Mouse (Mus musculus): ENCODE results near the gene Itgb3.

The Itgb3 gene

DNA sequence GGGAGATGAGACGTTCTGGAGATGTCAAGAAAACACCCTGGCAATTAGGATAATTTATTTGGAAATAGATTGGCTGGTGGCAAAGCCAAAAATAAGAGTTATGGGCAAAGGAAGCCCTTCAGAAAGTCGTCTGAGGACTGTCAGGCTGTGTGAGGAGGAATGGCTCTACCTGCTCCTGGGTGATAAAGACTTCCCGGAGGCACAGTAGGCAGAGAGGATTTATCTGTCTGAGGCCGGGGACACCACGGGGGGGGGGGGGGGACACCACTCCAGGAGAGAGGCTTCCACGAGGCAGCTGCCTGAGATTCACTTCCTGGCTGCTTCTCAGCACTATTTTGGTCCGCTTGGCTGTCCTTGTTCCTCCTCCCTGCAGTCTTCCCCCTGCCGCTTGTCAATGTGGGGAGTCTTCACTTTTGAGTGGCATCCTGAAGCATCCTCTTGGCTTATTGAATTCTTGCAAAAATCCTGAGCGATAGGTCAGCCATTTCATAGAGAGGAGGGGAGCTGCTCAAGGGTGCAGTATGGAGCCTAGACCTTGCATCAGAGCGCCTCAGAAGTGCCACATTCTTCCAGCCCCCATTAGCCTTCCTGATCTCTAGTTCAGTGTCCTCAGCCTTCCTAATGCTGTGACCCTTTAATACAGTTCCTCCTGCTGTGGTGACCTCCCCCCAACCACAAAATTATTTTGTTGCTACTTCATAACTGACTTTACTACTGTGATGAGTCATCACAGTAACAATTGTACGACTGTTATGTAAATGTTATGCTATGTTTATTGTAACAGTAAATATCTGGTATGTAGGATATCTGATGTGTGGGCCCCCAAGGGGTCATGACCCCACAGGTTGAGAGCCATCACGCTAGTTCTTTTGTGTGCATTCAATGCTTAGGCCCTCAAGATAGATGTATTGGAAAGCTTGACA lies 14.5 kb downstream of the Itgb3 start:
- DNase-seq (ENCODE audit: low read depth, low spot score) = no peak

- no peak for DNase-seq (ENCODE audit: low read depth, low spot score)
These were observed 17.1 kb downstream of the Itgb3 start for GRCm38 (mm10) chr11:104624791-104625391.

- no peak for DNase-seq (ENCODE audit: low read depth, low spot score)
These were observed 17.9 kb downstream of the Itgb3 start for GRCm38 (mm10) chr11:104625453-104626402.

GRCm38 (mm10) chr11:104626635-104627034 lies 18.8 kb downstream of the Itgb3 start:
- DNase-seq (ENCODE audit: low read depth, low spot score) = no peak

DNA sequence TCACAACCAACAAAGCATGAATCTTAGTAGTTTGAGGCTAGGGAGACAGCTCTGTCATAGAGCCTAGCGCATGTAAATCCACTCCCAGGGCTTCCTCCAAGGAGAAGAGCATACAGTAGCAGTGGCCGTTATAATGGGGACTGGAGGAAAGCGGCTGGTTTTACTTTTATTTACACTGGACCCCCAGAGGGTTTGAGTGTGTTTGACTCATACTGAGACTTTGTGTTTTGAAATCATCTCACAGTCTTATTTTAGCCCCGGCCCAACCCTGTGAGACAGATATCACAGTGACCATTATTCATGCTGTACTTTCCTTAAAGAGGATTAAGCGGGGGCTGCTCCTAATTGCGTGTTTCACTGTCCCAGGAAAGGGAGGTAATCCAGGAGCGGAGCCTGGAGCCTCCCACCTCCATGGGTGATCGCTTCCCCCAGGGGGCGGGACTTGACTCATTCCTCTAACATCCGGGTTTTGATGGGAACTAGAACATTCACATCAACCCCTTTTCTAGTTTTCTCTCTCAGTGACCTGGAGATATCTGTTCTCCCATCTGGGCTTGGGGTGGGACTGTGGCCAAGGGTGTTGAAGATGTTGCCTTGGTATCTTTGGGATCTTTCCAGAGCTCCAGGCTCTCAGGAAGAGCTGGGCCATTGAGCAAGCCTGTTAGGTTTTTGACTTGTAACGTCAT lies 20.0 kb downstream of the Itgb3 start:
- DNase-seq (ENCODE audit: low read depth, low spot score) = no peak

DNA sequence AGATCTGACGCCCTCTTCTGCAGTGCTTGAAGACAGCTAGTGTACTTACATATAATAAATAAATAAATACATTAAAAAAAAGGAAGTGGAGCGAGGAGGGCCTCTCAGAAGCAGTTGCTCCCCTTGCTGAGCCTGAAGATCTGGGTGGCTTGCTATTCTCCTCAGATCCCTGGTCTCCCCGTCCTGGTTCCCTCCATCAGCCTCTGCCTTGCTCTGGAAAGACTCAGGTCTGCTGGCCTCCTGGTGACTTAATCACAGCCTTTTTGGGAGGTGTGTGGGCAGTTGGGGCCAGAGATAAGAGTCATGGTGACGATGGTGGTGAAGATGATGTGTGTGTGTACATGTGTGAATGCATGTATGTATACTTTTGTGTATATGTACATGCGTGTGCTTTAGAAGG lies 20.8 kb downstream of the Itgb3 start:
- DNase-seq (ENCODE audit: low read depth, low spot score) = no peak

- DNase-seq (ENCODE audit: low read depth, low spot score) = no peak
These were observed 22.5 kb downstream of the Itgb3 start for GRCm38 (mm10) chr11:104630185-104630835.

DNA sequence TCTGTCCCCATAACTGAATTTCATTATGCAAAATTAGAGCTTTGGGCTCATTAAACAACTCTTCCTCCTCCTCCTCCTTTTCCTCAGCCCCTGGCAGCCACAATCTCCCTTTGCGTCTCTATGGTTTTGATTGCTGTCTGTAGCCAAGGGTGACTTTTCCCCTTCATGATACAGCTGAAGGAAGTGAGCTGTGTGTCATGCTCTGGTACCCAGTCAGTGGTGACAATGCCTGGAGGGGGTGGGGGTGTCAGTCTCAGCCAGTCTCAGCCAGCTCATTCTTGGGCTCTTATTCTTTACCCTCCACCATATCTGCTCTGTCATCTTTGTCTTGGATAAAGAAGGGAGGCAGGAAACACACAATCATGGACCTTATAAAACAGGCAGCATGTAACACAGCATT lies 23.5 kb downstream of the Itgb3 start:
- no peak for DNase-seq (ENCODE audit: low read depth, low spot score)

GRCm38 (mm10) chr11:104637010-104637409 lies 29.2 kb downstream of the Itgb3 start:
- no peak for DNase-seq (ENCODE audit: low read depth, low spot score)

GRCm38 (mm10) chr11:104638006-104638405 lies 30.2 kb downstream of the Itgb3 start:
- DNase-seq (ENCODE audit: low read depth, low spot score) = no peak

DNA sequence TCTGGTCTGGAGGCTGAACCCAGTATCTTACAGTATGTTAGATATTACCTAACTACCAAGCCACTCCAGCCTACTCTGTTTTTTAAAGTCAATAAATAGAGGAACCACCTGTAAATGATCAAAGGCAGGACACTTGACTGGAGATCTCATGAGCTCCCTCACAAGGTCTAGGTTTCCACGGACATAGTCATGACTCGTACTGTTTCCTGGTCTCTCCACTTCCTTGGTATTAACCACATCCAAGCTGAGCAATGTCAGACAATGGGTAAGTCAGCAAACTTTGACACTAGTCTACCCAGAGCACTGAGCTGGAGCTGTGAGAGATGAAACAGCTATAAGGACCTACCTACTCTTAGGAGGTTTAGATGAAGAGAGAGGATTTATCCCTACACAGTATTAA lies 31.1 kb downstream of the Itgb3 start:
- no peak for DNase-seq (ENCODE audit: low read depth, low spot score)

DNA sequence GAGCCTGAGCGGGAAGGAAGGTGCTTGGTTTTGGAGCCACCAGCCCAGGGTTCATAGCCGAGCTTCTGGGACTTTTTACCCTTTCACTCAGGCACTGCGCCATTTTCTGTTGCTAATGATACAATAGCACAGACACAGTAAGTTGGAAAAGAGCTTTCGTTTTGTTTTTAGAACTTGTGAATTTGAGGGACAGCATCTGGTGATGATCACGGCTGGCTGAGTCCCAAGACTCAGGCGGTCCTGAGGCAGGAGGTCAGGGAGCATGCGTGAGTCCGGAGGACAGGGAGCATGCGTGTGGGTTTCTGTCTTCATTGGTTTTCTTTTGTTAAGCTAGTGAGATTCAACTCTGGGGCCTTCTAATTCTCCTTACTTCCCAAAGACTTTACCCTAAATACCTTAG lies 31.8 kb downstream of the Itgb3 start:
- no peak for DNase-seq (ENCODE audit: low read depth, low spot score)

GRCm38 (mm10) chr11:104640894-104641293 lies 33.1 kb downstream of the Itgb3 start:
- DNase-seq (ENCODE audit: low read depth, low spot score) = no peak

GRCm38 (mm10) chr11:104643236-104643635 lies 35.4 kb downstream of the Itgb3 start:
- no peak for DNase-seq (ENCODE audit: low read depth, low spot score)

- DNase-seq (ENCODE audit: low read depth, low spot score) = no peak
These were observed 37.6 kb downstream of the Itgb3 start for GRCm38 (mm10) chr11:104645402-104645801.

GRCm38 (mm10) chr11:104646173-104646572 lies 38.4 kb downstream of the Itgb3 start:
- no peak for DNase-seq (ENCODE audit: low read depth, low spot score)

- no peak for DNase-seq (ENCODE audit: low read depth, low spot score)
These were observed 38.8 kb downstream of the Itgb3 start for GRCm38 (mm10) chr11:104646611-104647010.

- DNase-seq (ENCODE audit: low read depth, low spot score) = no peak
These were observed 39.5 kb downstream of the Itgb3 start for GRCm38 (mm10) chr11:104647188-104647867.

DNA sequence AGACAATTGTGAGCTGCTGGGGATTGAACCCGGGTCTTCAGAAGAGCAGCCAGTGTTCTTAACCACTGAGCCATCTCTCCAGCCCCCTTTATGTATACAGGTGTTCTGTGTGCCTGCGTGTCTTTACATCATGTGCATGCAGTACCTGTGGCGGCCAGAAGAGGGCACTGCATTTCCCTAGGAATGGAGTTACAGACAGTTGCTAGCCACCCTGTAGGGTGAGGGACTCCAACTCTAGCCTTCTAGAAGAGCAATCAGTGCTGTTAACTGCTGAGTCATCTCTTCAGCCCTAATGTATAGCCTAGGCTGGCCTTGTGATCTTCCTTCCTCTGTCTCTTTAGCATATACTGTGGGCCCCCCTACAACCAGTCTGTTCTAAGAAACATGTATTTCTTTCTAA lies 40.8 kb downstream of the Itgb3 start:
- DNase-seq (ENCODE audit: low read depth, low spot score) = no peak

- no peak for DNase-seq (ENCODE audit: low read depth, low spot score)
These were observed 52.8 kb downstream of the Itgb3 start for GRCm38 (mm10) chr11:104660599-104660998.

Data from embryo, embryonic 11.5 days (tissue).